Mouse (Mus musculus) thymus, postnatal 10 days (tissue): ENCODE measurements at regions not wholly inside any gene's neighbourhood (a gene's known extent, or its start where the extent isn't known, plus 50 kb on each side); places are given as distances from the start of the nearest gene placed in this dataset.

Experiments
- DNase-seq, 2 experiments: peaks; one replicate each; pipeline ENCODE4 v3.0.0; 2021; ENCODE audit warnings: low spot score in 2 of 2

- no peak for DNase-seq
These were observed 149.4 kb upstream of the Cwc22 start for GRCm38 (mm10) chr2:78095536-78095935.

DNA sequence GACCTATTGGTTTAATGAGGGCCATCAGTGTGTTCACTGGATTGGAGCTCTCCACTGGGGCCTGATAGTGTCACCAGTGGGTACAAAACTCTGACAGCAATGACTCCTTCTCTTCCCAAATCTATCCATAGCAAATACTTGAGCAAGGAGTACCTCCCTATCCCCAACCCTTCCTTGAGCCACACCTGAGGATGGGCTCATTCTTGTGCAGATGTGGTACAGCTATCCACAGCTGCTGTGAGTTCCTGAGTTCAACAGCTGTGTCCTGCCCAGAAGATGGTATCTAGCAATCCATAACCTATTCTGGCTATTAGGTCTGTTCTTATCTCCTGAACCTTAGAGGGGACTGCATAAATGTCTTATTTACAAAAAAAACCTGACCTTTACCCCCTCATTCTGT, 148.7 kb upstream of the Cwc22 start:
- no peak for DNase-seq

DNA sequence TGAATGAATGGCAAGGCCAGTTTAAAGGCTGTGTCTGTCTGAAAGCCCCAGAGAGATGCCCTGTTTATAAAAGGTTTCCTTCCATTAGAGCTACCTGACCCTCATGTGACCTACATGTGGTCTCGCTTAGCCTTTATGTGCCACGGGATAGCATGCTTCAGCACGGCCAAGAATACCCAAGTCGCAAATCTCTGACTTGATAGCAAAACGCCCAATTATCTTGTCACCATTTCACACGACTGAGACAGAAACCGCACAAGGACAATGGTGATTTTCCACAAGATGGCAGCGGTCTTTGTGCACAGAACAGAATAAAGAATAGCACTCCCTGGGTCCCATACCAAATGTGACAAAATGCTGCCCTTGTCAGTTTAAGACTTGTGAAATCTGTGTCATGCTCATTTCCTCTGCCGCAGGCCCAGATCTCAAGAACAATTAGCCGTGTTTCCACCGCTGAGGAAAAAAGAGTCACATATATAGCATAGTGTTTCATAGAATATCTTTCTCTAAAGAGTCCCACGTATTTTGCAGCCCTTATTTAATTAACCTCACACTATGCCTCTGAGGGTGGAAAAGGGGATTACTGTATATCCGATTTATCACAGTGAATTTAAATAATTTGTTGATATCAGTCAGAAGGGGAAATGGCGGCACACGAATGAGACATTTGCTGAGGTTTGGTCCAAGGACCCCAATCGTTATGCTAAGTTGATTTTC, 118.3 kb upstream of the Cwc22 start:
- no peak for DNase-seq

- no peak for DNase-seq
These were observed 113.7 kb upstream of the Cwc22 start for GRCm38 (mm10) chr2:78059801-78060416.

- no peak for DNase-seq
These were observed 112.8 kb upstream of the Cwc22 start for GRCm38 (mm10) chr2:78058988-78059387.

GRCm38 (mm10) chr2:78053910-78054309, 107.7 kb upstream of the Cwc22 start:
- no peak for DNase-seq

DNA sequence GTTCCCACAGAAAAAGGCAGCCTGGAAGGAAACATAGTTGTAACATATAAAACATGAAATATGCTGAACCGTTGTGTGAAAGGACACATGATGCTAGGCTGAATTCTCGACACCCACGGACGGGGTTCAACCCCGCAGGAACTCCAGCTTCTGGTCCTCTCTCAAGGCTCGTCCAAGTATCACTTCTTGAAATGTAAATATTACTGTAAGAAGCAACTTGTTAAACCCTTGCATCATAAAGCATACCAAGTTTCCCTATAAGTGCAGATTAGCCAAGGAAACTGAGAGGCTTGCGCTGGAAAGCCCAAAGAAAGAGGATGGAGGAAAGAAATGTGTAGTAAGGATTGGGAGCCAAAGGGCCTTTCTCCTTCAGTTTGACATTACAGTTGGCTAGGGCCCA, 104.4 kb upstream of the Cwc22 start:
- DNase-seq, result no peak

DNA sequence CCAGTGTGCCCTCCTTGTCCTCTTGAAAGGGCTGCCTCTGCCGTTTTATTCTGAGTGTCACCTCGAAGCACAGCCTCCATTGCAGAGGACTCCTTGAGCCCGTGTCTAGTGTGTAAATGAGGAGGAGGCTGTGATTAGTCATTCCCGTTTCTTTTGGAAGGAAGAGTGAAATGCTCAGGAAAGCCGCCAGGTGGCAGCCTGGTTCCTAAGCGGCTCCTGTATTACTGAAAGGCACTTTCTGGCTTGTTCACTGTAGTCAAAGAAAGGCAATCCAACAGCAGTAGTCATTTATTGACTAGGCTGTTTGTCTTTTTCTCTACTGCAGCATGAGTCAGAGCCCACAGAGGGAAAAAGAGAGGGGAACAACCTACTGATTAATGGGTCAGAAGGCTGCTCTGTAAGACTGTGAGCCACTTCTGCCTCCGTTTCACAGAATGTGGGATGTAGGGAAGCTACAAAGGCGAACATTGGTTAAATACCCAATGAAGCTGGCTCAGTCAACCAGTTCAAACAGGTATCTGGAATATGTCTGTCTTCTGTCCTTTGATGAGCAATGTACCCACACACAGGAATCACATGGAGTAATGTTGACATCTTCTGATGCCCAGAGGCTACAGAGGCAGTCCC, 103.2 kb upstream of the Cwc22 start:
- DNase-seq, result peak in 1 of 2 experiments; percentile 29

- DNase-seq, result no peak
These were observed 102.5 kb upstream of the Cwc22 start for GRCm38 (mm10) chr2:78048706-78049055.

DNA sequence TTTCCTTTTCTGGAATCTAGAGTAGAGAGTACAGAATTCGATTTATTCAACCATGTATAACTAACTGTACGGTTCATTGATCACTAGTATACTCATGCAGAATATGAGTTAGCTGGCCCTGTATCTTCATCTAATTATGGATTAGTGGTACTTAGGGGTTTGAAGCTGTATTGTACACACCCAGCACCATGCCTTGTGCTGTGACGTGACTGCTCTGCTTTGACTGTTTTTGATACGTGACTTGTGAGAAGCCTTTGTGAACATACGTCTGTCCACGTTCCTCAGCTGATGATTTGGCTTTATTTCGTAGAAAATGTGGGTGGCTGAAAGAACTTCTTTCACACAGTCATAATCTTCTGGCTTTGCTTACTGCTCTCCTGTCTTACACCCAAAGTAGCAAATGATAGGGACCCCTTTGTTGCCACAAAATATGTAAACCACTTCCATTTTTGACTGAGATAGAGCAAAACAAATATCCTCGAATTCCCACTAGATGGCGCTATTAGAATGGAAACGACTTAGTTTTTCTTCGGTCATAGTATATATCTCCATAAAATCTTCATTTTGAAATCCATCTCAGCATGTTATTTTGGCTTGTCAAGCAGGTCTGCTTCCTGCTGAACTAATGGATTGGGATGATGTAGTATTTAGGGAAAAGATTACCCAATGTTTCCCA, 102.0 kb upstream of the Cwc22 start:
- DNase-seq, result peak in 1 of 2 experiments; percentile 10

GRCm38 (mm10) chr2:78027319-78027718, 81.1 kb upstream of the Cwc22 start:
- DNase-seq, result no peak

- DNase-seq, result no peak
These were observed 80.6 kb upstream of the Cwc22 start for GRCm38 (mm10) chr2:78026808-78027207.

DNA sequence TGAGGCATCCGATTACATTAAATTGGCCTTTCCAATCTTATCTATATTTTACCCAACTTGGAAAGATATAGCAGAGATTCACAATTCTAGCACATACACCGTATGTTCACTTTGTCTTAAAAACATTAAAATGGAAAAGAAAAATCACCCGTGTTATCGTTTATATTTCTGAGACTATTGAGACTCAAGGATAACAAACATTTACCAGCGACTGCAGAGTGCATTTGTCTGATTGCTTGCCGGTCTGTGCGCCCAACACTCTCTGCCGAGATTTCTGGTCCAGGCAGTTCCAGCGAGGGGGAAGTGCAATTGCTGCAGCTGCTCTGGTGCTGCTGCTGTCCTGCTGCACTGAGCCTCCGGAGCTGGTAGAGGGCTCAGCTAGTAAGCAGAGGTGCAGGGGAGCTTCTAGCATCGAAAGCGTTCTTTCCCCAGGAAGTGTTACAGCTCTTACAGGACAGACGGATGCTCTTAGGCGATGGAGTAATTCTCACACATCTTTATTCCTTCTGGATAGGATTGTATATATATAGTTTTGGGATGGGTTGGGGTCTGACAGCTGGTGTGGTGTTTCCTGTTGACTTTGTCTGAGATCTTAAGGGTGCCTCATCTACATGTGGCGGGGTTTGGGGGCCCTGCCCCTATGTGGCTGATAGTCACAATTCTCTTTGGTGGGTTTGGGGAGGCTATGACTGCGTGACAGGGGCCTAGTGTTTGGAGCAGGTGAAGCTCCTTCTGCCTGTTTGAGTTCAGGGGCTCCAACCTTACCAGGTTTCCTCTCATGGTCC, 79.7 kb upstream of the Cwc22 start:
- DNase-seq, result no peak

GRCm38 (mm10) chr2:78024981-78025565, 78.9 kb upstream of the Cwc22 start:
- DNase-seq, result no peak

- DNase-seq, result no peak
These were observed 77.9 kb upstream of the Cwc22 start for GRCm38 (mm10) chr2:78023916-78024685.

GRCm38 (mm10) chr2:78023416-78023815, 77.2 kb upstream of the Cwc22 start:
- DNase-seq, result no peak

GRCm38 (mm10) chr2:78022756-78023155, 76.6 kb upstream of the Cwc22 start:
- DNase-seq, result no peak

DNA sequence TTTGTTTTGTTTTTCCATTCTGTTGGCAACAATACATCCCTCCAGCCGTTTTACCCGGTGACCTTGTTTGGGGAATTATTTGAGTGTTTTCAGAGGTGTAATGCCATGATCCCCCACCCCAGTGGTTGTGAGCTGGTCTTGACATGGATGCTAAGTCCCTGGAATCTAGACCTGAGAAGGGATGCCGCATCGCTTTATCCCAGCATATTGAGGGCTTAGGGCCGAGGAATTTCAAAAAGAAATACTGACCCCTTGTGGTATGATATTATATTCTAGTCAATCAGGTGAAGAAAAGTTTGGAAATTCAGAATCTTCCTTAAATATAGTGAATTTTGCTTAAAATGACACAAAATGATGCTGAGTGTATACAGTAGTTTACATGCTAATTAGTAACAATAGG, 75.7 kb upstream of the Cwc22 start:
- DNase-seq, result no peak

- DNase-seq, result no peak
These were observed 75.3 kb upstream of the Cwc22 start for GRCm38 (mm10) chr2:78021356-78021900.

- no peak for DNase-seq
These were observed 74.3 kb upstream of the Cwc22 start for GRCm38 (mm10) chr2:78020516-78020915.
